Comparison of ENCODE assay signal across 7 mouse cellular contexts in the genomic region with DNA sequence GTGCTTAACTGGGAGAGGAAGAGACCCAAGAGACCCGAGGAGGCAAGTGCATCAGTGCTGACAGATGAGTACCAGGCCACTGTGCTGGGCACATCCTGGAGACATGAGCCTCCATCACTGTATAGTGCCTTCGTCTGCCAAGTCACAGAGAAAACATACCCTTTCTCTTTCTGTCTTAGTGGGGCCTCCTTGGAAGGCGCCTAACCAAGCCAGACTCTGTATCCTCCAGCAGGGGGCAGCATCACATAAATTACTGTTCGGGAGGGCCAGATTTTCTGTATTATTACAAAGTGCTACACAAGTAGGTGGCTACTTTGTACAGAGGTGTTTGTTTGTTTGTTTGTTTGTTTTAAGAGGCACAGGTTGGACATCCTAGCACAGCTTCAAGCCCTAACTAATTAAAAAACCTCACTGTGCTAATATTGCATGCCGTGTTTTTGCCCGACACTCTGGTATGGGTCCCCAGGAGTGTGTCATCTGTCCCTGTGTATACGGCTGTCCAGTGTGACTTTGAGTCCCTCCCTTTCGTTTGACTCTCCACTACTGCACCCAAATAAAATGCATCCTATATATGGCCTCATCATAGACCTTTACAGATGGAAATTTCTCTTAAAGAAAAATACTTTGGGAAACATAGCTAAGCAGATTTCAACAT. TPM values are rescaled to one million over a fixed set of nuclear protein-coding genes. Genes with fewer than 3 reads are reported as not detected.
DNase-seq lines count a peak whose midpoint lies in the region; ATAC-seq lines count a peak whose summit lies in the region.

No protein-coding gene starts in this region.

- ATAC-seq in intestine, embryonic 16.5 days, result peak; percentile 71
- peak; percentile 92 for ATAC-seq in midbrain, embryonic 16.5 days

- no peaks in the 10 kb centered on the region for H3K9me3 ChIP-seq in intestine, embryonic 16.5 days (ENCODE audit: control insufficient read depth, low read length)
- no peaks in the 10 kb centered on the region for H3K9me3 ChIP-seq in midbrain, embryonic 16.5 days (replicated peaks; ENCODE audit: control insufficient read depth, low read length, poor library complexity, severe bottlenecking)

- no peak overlapping the region for H3K9ac ChIP-seq in intestine, embryonic 16.5 days (ENCODE audit: low read depth, low read length)
- 0 out of 2 replicates have a peak overlapping the region, but pooled peaks have one; percentile 17 for H3K9ac ChIP-seq in midbrain, embryonic 16.5 days (ENCODE audit: low read depth, low read length)

- H3K4me2 ChIP-seq in intestine, embryonic 16.5 days (ENCODE audit: low read depth, low read length), result no peak overlapping the region
- no peak overlapping the region for H3K4me2 ChIP-seq in midbrain, embryonic 16.5 days (ENCODE audit: low read length)

- no peaks in the 10 kb centered on the region for H3K4me1 ChIP-seq in intestine, embryonic 16.5 days (ENCODE audit: control insufficient read depth, insufficient read depth, low read length)
- H3K4me1 ChIP-seq in midbrain, embryonic 16.5 days (ENCODE audit: control insufficient read depth, insufficient read depth, low read length), result no peaks in the 10 kb centered on the region; the same call in 1 of the 2 replicates

- 33% methylated on average over 8 of the region's 8 CpGs for WGBS in intestine, embryonic 16.5 days
- 33% methylated on average over 8 of the region's 8 CpGs for WGBS in midbrain, embryonic 16.5 days

- intact Hi-C loops in left cerebral cortex, postnatal 36 days (cut with DNase I), result loop anchor here (2.0 to 10.0 kb wide), 3 partner anchors 61 to 943 kb away; no protein-coding TSS in a partner anchor

- H3K36me3 ChIP-seq in intestine, embryonic 16.5 days (ENCODE audit: control insufficient read depth, insufficient read depth, low read length), result no peaks in the 10 kb centered on the region
- no peaks in the 10 kb centered on the region for H3K36me3 ChIP-seq in midbrain, embryonic 16.5 days (ENCODE audit: control insufficient read depth, insufficient read depth, low read length)

- H3K4me3 ChIP-seq in intestine, embryonic 16.5 days (ENCODE audit: low read length), result no peak overlapping the region
- no peak overlapping the region for H3K4me3 ChIP-seq in midbrain, embryonic 16.5 days (ENCODE audit: low read depth, low read length)

- no peak overlapping the region for H3K27ac ChIP-seq in intestine, embryonic 16.5 days (ENCODE audit: low read length)
- no peak overlapping the region for H3K27ac ChIP-seq in midbrain, embryonic 16.5 days (ENCODE audit: low read length)

- no peaks in the 10 kb centered on the region for H3K27me3 ChIP-seq in intestine, embryonic 16.5 days (replicated peaks; ENCODE audit: control insufficient read depth, insufficient read depth, low read length)
- no peaks in the 10 kb centered on the region for H3K27me3 ChIP-seq in midbrain, embryonic 16.5 days (ENCODE audit: control insufficient read depth, insufficient read depth, low read depth, low read length)

- peak; percentile 77 for DNase-seq in ZHBTc4 (ENCODE audit: low read depth, low spot score)
- peak; percentile 87 to 90 for DNase-seq in cerebellum, postnatal 10 days
- DNase-seq in frontal cortex, postnatal 14 days (ENCODE audit: low spot score in 2 of 2), result peak; percentile 45 to 75
- peak; percentile 46 to 74 for DNase-seq in left cerebral cortex, postnatal 36 days (ENCODE audit: low spot score in 2 of 2)
- peak; percentile 55 to 82 for DNase-seq in spleen, postnatal 10 days (ENCODE audit: low spot score in 2 of 2)

RNA-seq across cellular contexts. Expression of a gene that starts 9.1 kb away (rescaled TPM):
- 39.3 and 42.5 TPM in 2 replicates for polyA plus RNA-seq in intestine, embryonic 16.5 days (2015; fragmentation: Nextera tagmentation; extraction: Ambion mirVana)
- 10 to 100 TPM; 28.7 to 31.0 TPM for total RNA-seq in left cerebral cortex, postnatal 36 days (2021)
- 22.3 and 25.9 TPM in 2 replicates for polyA plus RNA-seq in midbrain, embryonic 16.5 days (2015; fragmentation: Nextera tagmentation; extraction: Ambion mirVana)

RNA-seq across cellular contexts. Expression of a gene that starts 46.4 kb away (rescaled TPM):
- 1.7 TPM in 2 replicates for polyA plus RNA-seq in intestine, embryonic 16.5 days (2015; fragmentation: Nextera tagmentation; extraction: Ambion mirVana)
- total RNA-seq in left cerebral cortex, postnatal 36 days (2021), result under 1 TPM; 0.09 to 0.10 TPM
- polyA plus RNA-seq in midbrain, embryonic 16.5 days (2015; fragmentation: Nextera tagmentation; extraction: Ambion mirVana), result 1.9 and 2.5 TPM in 2 replicates
